In the genomic region with DNA sequence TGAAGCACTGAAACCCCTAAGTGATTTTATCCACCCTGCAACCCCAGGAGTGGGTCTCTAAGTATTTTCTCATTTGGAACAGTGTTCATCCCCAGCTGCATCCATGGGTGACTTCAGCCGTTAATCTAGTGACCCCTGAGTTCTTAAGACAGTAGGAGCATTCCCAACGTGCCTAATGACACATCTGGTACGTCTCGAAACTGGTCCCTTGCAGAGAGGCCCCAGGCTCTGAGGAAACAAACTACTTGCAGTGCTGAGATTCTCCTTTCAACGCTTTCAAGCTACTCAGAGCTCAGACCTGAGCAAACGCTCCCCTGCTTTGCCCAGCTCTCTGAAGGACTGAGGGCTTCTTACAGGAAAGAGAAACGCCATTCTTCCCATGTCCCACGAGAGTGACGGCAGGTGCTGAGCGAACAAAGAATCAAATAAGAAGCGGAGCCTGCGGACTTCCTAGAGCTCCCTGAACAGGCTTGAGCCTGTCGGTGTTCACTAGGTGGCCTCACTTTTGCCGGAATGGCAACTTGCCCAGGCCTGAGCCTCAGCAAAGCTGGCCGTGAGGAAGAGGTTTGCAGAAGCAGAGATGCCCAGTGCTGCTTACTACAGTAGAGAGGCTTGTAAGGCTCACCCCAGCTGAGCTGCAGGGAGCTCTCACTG, we compare ENCODE assay signal across 10 mouse cellular contexts.
A peak's percentile ranks its signal among the peaks of the same experiment; 100 is the strongest.
DNase-seq lines count a peak whose midpoint lies in the region; ATAC-seq and TF ChIP-seq lines count a peak whose summit lies in the region.
"Had no signal": no experiment of that assay in that cellular context is flagged by ENCODE, and none has a peak within 500 bp of the region (broad histone marks: within the 10 kb centered on the region; RNA-seq: fewer than 3 reads in every experiment).

No protein-coding gene starts in this region.

- WGBS in cerebellum, adult 2 months, result 22% methylated on average over 15 of the region's 15 CpGs
- WGBS in midbrain, embryonic 10.5 days, result 52% methylated on average over 15 of the region's 15 CpGs
- 32% methylated on average over 15 of the region's 15 CpGs for WGBS in midbrain, embryonic 16.5 days
- WGBS in hindbrain, embryonic 13.5 days, result 38% methylated on average over 15 of the region's 15 CpGs
- WGBS in stomach, embryonic 16.5 days, result 39% methylated on average over 15 of the region's 15 CpGs
- 44% methylated on average over 15 of the region's 15 CpGs for WGBS in intestine, embryonic 16.5 days

- H3K27ac ChIP-seq in cerebellum, adult 2 months (ENCODE audit: insufficient read depth, low read length), result no peak overlapping the region
- H3K27ac ChIP-seq in midbrain, embryonic 10.5 days (replicated peaks), result 0 out of 2 replicates have a peak overlapping the region, but pooled peaks have one; percentile 29
- H3K27ac ChIP-seq in midbrain, embryonic 16.5 days (ENCODE audit: low read length), result no peak overlapping the region
- peak overlapping the region; percentile 3; the same call in 1 of the 2 replicates for H3K27ac ChIP-seq in hindbrain, embryonic 13.5 days
- H3K27ac ChIP-seq in stomach, embryonic 16.5 days (ENCODE audit: low read length), result no peak overlapping the region
- no peak overlapping the region for H3K27ac ChIP-seq in intestine, embryonic 16.5 days (ENCODE audit: low read length)
- H3K27ac ChIP-seq: midbrain, embryonic 12.5 days had no signal

- no peak overlapping the region for H3K9ac ChIP-seq in midbrain, embryonic 16.5 days (ENCODE audit: low read depth, low read length)
- no peak overlapping the region for H3K9ac ChIP-seq in hindbrain, embryonic 13.5 days
- no peak overlapping the region for H3K9ac ChIP-seq in stomach, embryonic 16.5 days (ENCODE audit: low read length)
- H3K9ac ChIP-seq in intestine, embryonic 16.5 days (ENCODE audit: low read depth, low read length), result no peak overlapping the region
- H3K9ac ChIP-seq: midbrain, embryonic 12.5 days had no signal

- H3K4me3 ChIP-seq in cerebellum, adult 2 months (replicated peaks; ENCODE audit: insufficient read depth, low read depth, low read length), result no peak overlapping the region
- H3K4me3 ChIP-seq in midbrain, embryonic 10.5 days, result no peak overlapping the region
- H3K4me3 ChIP-seq in midbrain, embryonic 16.5 days (ENCODE audit: low read depth, low read length), result no peak overlapping the region
- H3K4me3 ChIP-seq in hindbrain, embryonic 13.5 days, result no peak overlapping the region
- no peak overlapping the region for H3K4me3 ChIP-seq in stomach, embryonic 16.5 days (replicated peaks; ENCODE audit: low read length)
- no peak overlapping the region for H3K4me3 ChIP-seq in intestine, embryonic 16.5 days (ENCODE audit: low read length)
- H3K4me3 ChIP-seq: midbrain, embryonic 12.5 days had no signal

- no peaks in the 10 kb centered on the region for H3K9me3 ChIP-seq in midbrain, embryonic 10.5 days (replicated peaks)
- no peaks in the 10 kb centered on the region for H3K9me3 ChIP-seq in midbrain, embryonic 16.5 days (replicated peaks; ENCODE audit: control insufficient read depth, low read length, poor library complexity, severe bottlenecking)
- no peaks in the 10 kb centered on the region for H3K9me3 ChIP-seq in hindbrain, embryonic 13.5 days
- no peaks in the 10 kb centered on the region for H3K9me3 ChIP-seq in stomach, embryonic 16.5 days (replicated peaks; ENCODE audit: control insufficient read depth, low read length)
- H3K9me3 ChIP-seq in intestine, embryonic 16.5 days (ENCODE audit: control insufficient read depth, low read length), result no peaks in the 10 kb centered on the region
- H3K9me3 ChIP-seq: midbrain, embryonic 12.5 days had no signal

- H3K4me2 ChIP-seq in midbrain, embryonic 16.5 days (ENCODE audit: low read length), result no peak overlapping the region
- no peak overlapping the region for H3K4me2 ChIP-seq in hindbrain, embryonic 13.5 days
- H3K4me2 ChIP-seq in stomach, embryonic 16.5 days (ENCODE audit: low read depth, low read length), result peak overlapping the region; percentile 7; the same call in 1 of the 2 replicates
- H3K4me2 ChIP-seq in intestine, embryonic 16.5 days (ENCODE audit: low read depth, low read length), result no peak overlapping the region
- H3K4me2 ChIP-seq: midbrain, embryonic 12.5 days had no signal

- H3K27me3 ChIP-seq in cerebellum, adult 2 months (ENCODE audit: control insufficient read depth, insufficient read depth, low read length), result no peaks in the 10 kb centered on the region; the same call in 1 of the 2 replicates
- no peaks in the 10 kb centered on the region for H3K27me3 ChIP-seq in midbrain, embryonic 10.5 days (ENCODE audit: low read depth, poor library complexity, severe bottlenecking)
- no peaks in the 10 kb centered on the region for H3K27me3 ChIP-seq in midbrain, embryonic 16.5 days (ENCODE audit: control insufficient read depth, insufficient read depth, low read depth, low read length)
- no peaks in the 10 kb centered on the region for H3K27me3 ChIP-seq in hindbrain, embryonic 13.5 days
- H3K27me3 ChIP-seq in stomach, embryonic 16.5 days (ENCODE audit: control insufficient read depth, insufficient read depth, low read length), result no peaks in the 10 kb centered on the region
- no peaks in the 10 kb centered on the region for H3K27me3 ChIP-seq in intestine, embryonic 16.5 days (replicated peaks; ENCODE audit: control insufficient read depth, insufficient read depth, low read length)
- H3K27me3 ChIP-seq: midbrain, embryonic 12.5 days had no signal

- peak; percentile 20 to 30 for DNase-seq in cerebellum, adult 2 months
- DNase-seq in cerebellum, adult 9-10 months, result no peak
- no peak for DNase-seq in midbrain, embryonic 10.5 days (ENCODE audit: low spot score)
- DNase-seq in layer of hippocampus, adult 9-10 months (ENCODE audit: low spot score), result no peak
- DNase-seq: kidney, adult 2 months had no signal

- H3K36me3 ChIP-seq in midbrain, embryonic 10.5 days, result no peaks in the 10 kb centered on the region
- peaks cover 25% of the 10 kb centered on the region for H3K36me3 ChIP-seq in midbrain, embryonic 16.5 days (ENCODE audit: control insufficient read depth, insufficient read depth, low read length)
- H3K36me3 ChIP-seq in hindbrain, embryonic 13.5 days, result peaks cover 42% of the 10 kb centered on the region
- H3K36me3 ChIP-seq in stomach, embryonic 16.5 days (ENCODE audit: control insufficient read depth, insufficient read depth, low read length), result no peaks in the 10 kb centered on the region
- H3K36me3 ChIP-seq in intestine, embryonic 16.5 days (ENCODE audit: control insufficient read depth, insufficient read depth, low read length), result no peaks in the 10 kb centered on the region

- no peak for TF ChIP-seq CTCF in cerebellum, adult 2 months (IDR thresholded peaks at IDR 0.05; ENCODE audit: borderline replicate concordance, insufficient read depth, low read depth, low read length)

- H3K4me1 ChIP-seq in cerebellum, adult 2 months (ENCODE audit: control insufficient read depth, insufficient read depth, low read length), result no peaks in the 10 kb centered on the region; the same call in 1 of the 2 replicates
- H3K4me1 ChIP-seq in midbrain, embryonic 10.5 days, result peaks cover 3% of the 10 kb centered on the region; the same call in 1 of the 2 replicates
- H3K4me1 ChIP-seq in midbrain, embryonic 16.5 days (ENCODE audit: control insufficient read depth, insufficient read depth, low read length), result no peaks in the 10 kb centered on the region
- H3K4me1 ChIP-seq in hindbrain, embryonic 13.5 days (replicated peaks), result peaks cover 8% of the 10 kb centered on the region
- peaks cover 5% of the 10 kb centered on the region; the same call in 1 of the 2 replicates for H3K4me1 ChIP-seq in stomach, embryonic 16.5 days (ENCODE audit: control insufficient read depth, insufficient read depth, low read length)
- no peaks in the 10 kb centered on the region for H3K4me1 ChIP-seq in intestine, embryonic 16.5 days (ENCODE audit: control insufficient read depth, insufficient read depth, low read length)

- ATAC-seq in midbrain, embryonic 16.5 days, result no peak
- ATAC-seq in hindbrain, embryonic 13.5 days (ENCODE audit: low FRiP score), result no peak
- ATAC-seq in stomach, embryonic 16.5 days (ENCODE audit: insufficient read depth, low FRiP score), result no peak
- ATAC-seq in intestine, embryonic 16.5 days, result no peak

- TF ChIP-seq POLR2A in cerebellum, adult 2 months (IDR thresholded peaks at IDR 0.05; ENCODE audit: borderline replicate concordance, insufficient read depth, low read length), result no peak

Comparison
In these comparisons a context has a peak if more than half of its experiments do, and no peak if none do; other contexts are left out.
1. DNase-seq: peak in cerebellum, adult 2 months (2 of 2); none in cerebellum, adult 9-10 months (single experiment), midbrain, embryonic 10.5 days (single experiment) and layer of hippocampus, adult 9-10 months (single experiment).
2. H3K27ac ChIP-seq: peak in midbrain, embryonic 10.5 days (single experiment) and hindbrain, embryonic 13.5 days (single experiment); none in cerebellum, adult 2 months (single experiment), midbrain, embryonic 16.5 days (single experiment), stomach, embryonic 16.5 days (single experiment) and intestine, embryonic 16.5 days (single experiment).